Mouse (Mus musculus): Measurements from ENCODE around the gene Dnajc3. TPM values are rescaled to one million over a fixed set of nuclear protein-coding genes. Genes with fewer than 3 reads are reported as not detected.
A peak's percentile ranks its signal among the peaks of the same experiment; 100 is the strongest.

Gene Dnajc3
- polyA plus RNA-seq, 2 experiments: 12.7 to 29.7 TPM

GRCm38 (mm10) chr14:119013549-119013948 lies 75.8 kb downstream of the Dnajc3 start:
- DNase-seq (ENCODE audit: low read depth in 3 of 3, low spot score in 3 of 3): no peak
- 71% methylated on average over 12 of the region's 12 CpGs for WGBS (ENCODE audit: insufficient replicate concordance)
- H3K4me2 ChIP-seq (ENCODE audit: low read depth): no peak overlapping the region
- H3K4me3 ChIP-seq (ENCODE audit: insufficient read depth in 1 of 2, low read depth in 2 of 2, low read length in 2 of 2): no peak overlapping the region
- no peak for ATAC-seq (ENCODE audit: insufficient read depth)
- no peak overlapping the region for H3K27ac ChIP-seq
- H3K36me3 ChIP-seq (replicated peaks; ENCODE audit: control insufficient read depth, insufficient read depth, low read depth): no peaks in the 10 kb centered on the region
- no peaks in the 10 kb centered on the region for H3K4me1 ChIP-seq (replicated peaks; ENCODE audit: control insufficient read depth in 2 of 2, insufficient read depth in 2 of 2, low read length in 1 of 2)
- H3K27me3 ChIP-seq (ENCODE audit: control insufficient read depth, insufficient read depth, low read length): no peaks in the 10 kb centered on the region
- no peaks in the 10 kb centered on the region for H3K9me3 ChIP-seq (ENCODE audit: control insufficient read depth, low read length)
- TF ChIP-seq EP300 (IDR thresholded peaks at IDR 0.05; ENCODE audit: low read depth): no peak
- no peak for TF ChIP-seq CTCF (IDR thresholded peaks at IDR 0.05; ENCODE audit: low read depth)
- no peak overlapping the region for H3K9ac ChIP-seq (replicated peaks)

GRCm38 (mm10) chr14:119025889-119026288 lies 88.1 kb downstream of the Dnajc3 start:
- Histone ChIP-seq H3K36me3 (replicated peaks; ENCODE audit: control insufficient read depth, insufficient read depth, low read depth) (no peaks in the 10 kb centered on the region), H3K4me3 (ENCODE audit: insufficient read depth in 1 of 2, low read depth in 2 of 2, low read length in 2 of 2) (no peak overlapping the region), H3K4me1 (replicated peaks; ENCODE audit: control insufficient read depth in 2 of 2, insufficient read depth in 2 of 2, low read length in 1 of 2) (no peaks in the 10 kb centered on the region), H3K9me3 (ENCODE audit: control insufficient read depth, low read length) (no peaks in the 10 kb centered on the region), H3K4me2 (ENCODE audit: low read depth) (no peak overlapping the region), H3K9ac (replicated peaks) (no peak overlapping the region), H3K27me3 (ENCODE audit: control insufficient read depth, insufficient read depth, low read length) (no peaks in the 10 kb centered on the region), H3K27ac (no peak overlapping the region)
- DNase-seq (ENCODE audit: low read depth in 3 of 3, low spot score in 3 of 3): no peak
- ATAC-seq (ENCODE audit: insufficient read depth): no peak
- 41% methylated on average over 5 of the region's 5 CpGs for WGBS (ENCODE audit: insufficient replicate concordance)
- TF ChIP-seq CTCF (IDR thresholded peaks at IDR 0.05; ENCODE audit: low read depth) (peak; percentile 69), EP300 (IDR thresholded peaks at IDR 0.05; ENCODE audit: low read depth) (no peak)

DNA sequence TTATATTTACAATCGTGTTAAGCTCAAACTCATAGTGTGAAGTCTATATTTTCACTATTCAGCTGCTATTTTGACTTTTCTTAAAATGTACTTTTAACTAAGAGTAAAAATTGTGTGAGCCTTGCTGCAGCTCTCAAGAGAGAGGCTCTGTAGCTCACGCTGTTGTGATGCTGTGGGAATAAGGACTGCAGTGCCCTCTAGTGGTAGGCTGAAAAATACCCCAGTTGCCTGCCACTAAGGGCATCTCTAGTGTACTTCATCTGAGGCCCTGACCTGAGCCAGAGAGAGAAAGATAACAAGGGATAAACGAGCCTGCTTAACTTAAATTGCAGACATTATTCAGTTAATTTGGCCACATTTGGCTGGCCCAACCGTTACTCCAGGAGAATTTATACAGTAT lies 89.4 kb downstream of the Dnajc3 start:
- DNase-seq (ENCODE audit: low read depth in 3 of 3, low spot score in 3 of 3): peak; percentile 45 to 52 (median 47)
- no peaks in the 10 kb centered on the region for H3K9me3 ChIP-seq (ENCODE audit: control insufficient read depth, low read length)
- H3K4me3 ChIP-seq (ENCODE audit: insufficient read depth in 1 of 2, low read depth in 2 of 2, low read length in 2 of 2): no peak overlapping the region
- ATAC-seq (ENCODE audit: insufficient read depth): peak; percentile 77
- H3K36me3 ChIP-seq (replicated peaks; ENCODE audit: control insufficient read depth, insufficient read depth, low read depth): no peaks in the 10 kb centered on the region
- H3K4me1 ChIP-seq (replicated peaks; ENCODE audit: control insufficient read depth in 2 of 2, insufficient read depth in 2 of 2, low read length in 1 of 2): no peaks in the 10 kb centered on the region
- WGBS (ENCODE audit: insufficient replicate concordance): 22% methylated on average over 4 of the region's 4 CpGs
- peak; percentile 94 for TF ChIP-seq CTCF (IDR thresholded peaks at IDR 0.05; ENCODE audit: low read depth)
- no peak for TF ChIP-seq EP300 (IDR thresholded peaks at IDR 0.05; ENCODE audit: low read depth)
- H3K9ac ChIP-seq (replicated peaks): no peak overlapping the region
- H3K27ac ChIP-seq: no peak overlapping the region
- no peak overlapping the region for H3K4me2 ChIP-seq (ENCODE audit: low read depth)
- no peaks in the 10 kb centered on the region for H3K27me3 ChIP-seq (ENCODE audit: control insufficient read depth, insufficient read depth, low read length)

DNA sequence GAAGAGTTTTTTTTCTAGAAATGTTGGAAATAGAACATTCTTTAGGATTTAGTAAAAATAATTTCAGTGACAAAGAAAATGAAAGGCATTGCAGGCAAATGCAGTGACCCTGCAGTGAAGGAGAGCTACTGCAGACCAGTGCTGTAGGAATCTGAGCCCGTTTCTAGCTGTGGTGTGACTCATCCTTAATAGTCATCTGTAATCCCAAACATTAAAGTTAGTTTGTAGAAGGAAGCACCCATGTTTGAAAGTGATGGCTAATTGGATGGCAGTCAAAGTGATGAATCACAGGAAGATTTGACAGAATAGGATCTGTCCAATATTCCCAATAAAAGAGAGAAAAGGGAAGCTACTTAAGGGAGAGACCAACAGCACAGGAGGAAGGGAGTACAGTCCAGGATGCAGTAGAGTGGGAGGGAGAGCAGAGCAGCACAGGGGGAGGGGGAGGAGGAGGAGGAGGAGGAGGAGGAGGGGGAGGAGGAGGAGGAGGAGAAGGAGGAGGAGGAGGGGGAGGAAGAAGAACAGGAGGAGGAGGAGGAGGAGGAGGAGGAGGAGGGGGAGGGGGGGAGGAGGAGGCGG lies 90.0 kb downstream of the Dnajc3 start:
- Histone ChIP-seq H3K9me3 (ENCODE audit: control insufficient read depth, low read length) (no peaks in the 10 kb centered on the region), H3K4me3 (ENCODE audit: insufficient read depth in 1 of 2, low read depth in 2 of 2, low read length in 2 of 2) (no peak overlapping the region), H3K36me3 (replicated peaks; ENCODE audit: control insufficient read depth, insufficient read depth, low read depth) (no peaks in the 10 kb centered on the region), H3K27ac (no peak overlapping the region), H3K4me2 (ENCODE audit: low read depth) (no peak overlapping the region), H3K4me1 (replicated peaks; ENCODE audit: control insufficient read depth in 2 of 2, insufficient read depth in 2 of 2, low read length in 1 of 2) (no peaks in the 10 kb centered on the region), H3K9ac (replicated peaks) (no peak overlapping the region), H3K27me3 (ENCODE audit: control insufficient read depth, insufficient read depth, low read length) (no peaks in the 10 kb centered on the region)
- 52% methylated on average over 2 of the region's 2 CpGs for WGBS (ENCODE audit: insufficient replicate concordance)
- no peak for ATAC-seq (ENCODE audit: insufficient read depth)
- DNase-seq (ENCODE audit: low read depth in 3 of 3, low spot score in 3 of 3): no peak
- no peak for TF ChIP-seq EP300 (IDR thresholded peaks at IDR 0.05; ENCODE audit: low read depth)

Other genes starting within 250 kb of the Dnajc3 start
- 1.0 and 1.4 TPM in 2 replicates for gene Abcc4, start 231.8 kb upstream of the Dnajc3 start, polyA plus RNA-seq (2012; rRNA removed)
- gene Abcc4, start 231.8 kb upstream of the Dnajc3 start, polyA plus RNA-seq (2014; fragmentation: Nextera tagmentation; extraction: Ambion mirVana): 1.9 and 2.3 TPM in 2 replicates
- gene Cldn10, start 150.1 kb upstream of the Dnajc3 start, polyA plus RNA-seq (2012; rRNA removed): 0.05 and 0.06 TPM in 2 replicates
- 0.45 and 0.51 TPM in 2 replicates for gene Cldn10, start 150.1 kb upstream of the Dnajc3 start, polyA plus RNA-seq (2014; fragmentation: Nextera tagmentation; extraction: Ambion mirVana)
- gene Dzip1, start 12.5 kb upstream of the Dnajc3 start, polyA plus RNA-seq (2012; rRNA removed): 1.0 and 1.5 TPM in 2 replicates
- gene Dzip1, start 12.5 kb upstream of the Dnajc3 start, polyA plus RNA-seq (2014; fragmentation: Nextera tagmentation; extraction: Ambion mirVana): 1.4 and 1.9 TPM in 2 replicates
- gene Uggt2, start 161.5 kb downstream of the Dnajc3 start, polyA plus RNA-seq (2012; rRNA removed): 1.4 and 1.6 TPM in 2 replicates
- 1.3 and 1.7 TPM in 2 replicates for gene Uggt2, start 161.5 kb downstream of the Dnajc3 start, polyA plus RNA-seq (2014; fragmentation: Nextera tagmentation; extraction: Ambion mirVana)
- 0.02 TPM in 1 of 2 replicates, not detected in the other for gene Hs6st3, start 200.4 kb downstream of the Dnajc3 start, polyA plus RNA-seq (2012; rRNA removed)
- gene Hs6st3, start 200.4 kb downstream of the Dnajc3 start, polyA plus RNA-seq (2014; fragmentation: Nextera tagmentation; extraction: Ambion mirVana): not detected in 2 replicates